Mouse (Mus musculus): Measurements from ENCODE around the gene Synj2. TPM values are rescaled to one million over a fixed set of nuclear protein-coding genes. Genes with fewer than 3 reads are reported as not detected.

Gene Synj2
- 3.0 TPM in 2 replicates for polyA plus RNA-seq (2012; rRNA removed)

GRCm38 (mm10) chr17:5941230-5942043 is at the start of gene Synj2:
Gene Synj2, plus strand, starts transcription at chr17:5941280.

GRCm38 (mm10) chr17:6079287-6080122 is 138.4 kb downstream of the Synj2 start, which contains the start of the genes Serac1 and Gtf2h5:
Gene Serac1, minus strand, starts transcription at chr17:6079741.
Gene Gtf2h5, plus strand, starts transcription at chr17:6079786.

Other genes with a start within 250 kb of the Synj2 start
- gene Snx9, start 100.0 kb upstream of the Synj2 start, polyA plus RNA-seq (2012; rRNA removed) = 17.3 and 22.6 TPM in 2 replicates
- 9.5 and 16.8 TPM in 2 replicates for gene Serac1, start 138.5 kb downstream of the Synj2 start, polyA plus RNA-seq (2012; rRNA removed)
- gene Gtf2h5, start 138.5 kb downstream of the Synj2 start, polyA plus RNA-seq (2012; rRNA removed) = 98.1 and 111 TPM in 2 replicates
- 82.2 and 84.9 TPM in 2 replicates for gene Tulp4, start 165.2 kb downstream of the Synj2 start, polyA plus RNA-seq (2012; rRNA removed)

Measured in central nervous system, embryonic 11.5 days (tissue).